Mouse (Mus musculus) lung, postnatal 10 days (tissue): ENCODE results near the gene Reln.

Experiments used
- DNase-seq: peaks from one replicate; pipeline ENCODE4 v3.0.0; 2021

Reln gene

GRCm38 (mm10) chr5:21983021-21983667, 361.4 kb downstream of the Reln start:
- DNase-seq: no peak

GRCm38 (mm10) chr5:21981216-21981615, 363.3 kb downstream of the Reln start:
- no peak for DNase-seq

GRCm38 (mm10) chr5:21980544-21980943, 364.0 kb downstream of the Reln start:
- no peak for DNase-seq

GRCm38 (mm10) chr5:21973266-21974010, 371.1 kb downstream of the Reln start:
- no peak for DNase-seq

- no peak for DNase-seq
Observed at GRCm38 (mm10) chr5:21961796-21962195, 382.7 kb downstream of the Reln start.

GRCm38 (mm10) chr5:21960151-21960550, 384.4 kb downstream of the Reln start:
- no peak for DNase-seq

GRCm38 (mm10) chr5:21957586-21957985, 386.9 kb downstream of the Reln start:
- DNase-seq: no peak

GRCm38 (mm10) chr5:21957061-21957460, 387.4 kb downstream of the Reln start:
- no peak for DNase-seq

GRCm38 (mm10) chr5:21949507-21949897, 395.0 kb downstream of the Reln start:
- no peak for DNase-seq

- DNase-seq: no peak
Observed at GRCm38 (mm10) chr5:21948736-21949506, 395.6 kb downstream of the Reln start.

- no peak for DNase-seq
Observed at GRCm38 (mm10) chr5:21947610-21948381, 396.7 kb downstream of the Reln start.

- DNase-seq: no peak
Observed at GRCm38 (mm10) chr5:21944579-21944978, 399.9 kb downstream of the Reln start.

GRCm38 (mm10) chr5:21939405-21939804, 405.1 kb downstream of the Reln start:
- no peak for DNase-seq

- DNase-seq: no peak
Observed at GRCm38 (mm10) chr5:21938138-21938537, 406.4 kb downstream of the Reln start.

GRCm38 (mm10) chr5:21936627-21937026, 407.9 kb downstream of the Reln start:
- DNase-seq: no peak

- DNase-seq: no peak
Observed at GRCm38 (mm10) chr5:21936096-21936495, 408.4 kb downstream of the Reln start.

- no peak for DNase-seq
Observed at GRCm38 (mm10) chr5:21934811-21935396, 409.6 kb downstream of the Reln start.

GRCm38 (mm10) chr5:21934173-21934698, 410.3 kb downstream of the Reln start:
- no peak for DNase-seq

- DNase-seq: no peak
Observed at GRCm38 (mm10) chr5:21933340-21934075, 411.0 kb downstream of the Reln start.

- no peak for DNase-seq
Observed at GRCm38 (mm10) chr5:21931151-21931550, 413.4 kb downstream of the Reln start.

GRCm38 (mm10) chr5:21920310-21920709, 424.2 kb downstream of the Reln start:
- DNase-seq: no peak
